Mouse (Mus musculus) MN1 (cell line): ENCODE measurements around the gene Dpf3.

ENCODE experiments used
- DNase-seq: peaks from one replicate; pipeline ENCODE4 v3.0.0-alpha.2; 2016; ENCODE audit warnings: low spot score

Dpf3 gene

DNA sequence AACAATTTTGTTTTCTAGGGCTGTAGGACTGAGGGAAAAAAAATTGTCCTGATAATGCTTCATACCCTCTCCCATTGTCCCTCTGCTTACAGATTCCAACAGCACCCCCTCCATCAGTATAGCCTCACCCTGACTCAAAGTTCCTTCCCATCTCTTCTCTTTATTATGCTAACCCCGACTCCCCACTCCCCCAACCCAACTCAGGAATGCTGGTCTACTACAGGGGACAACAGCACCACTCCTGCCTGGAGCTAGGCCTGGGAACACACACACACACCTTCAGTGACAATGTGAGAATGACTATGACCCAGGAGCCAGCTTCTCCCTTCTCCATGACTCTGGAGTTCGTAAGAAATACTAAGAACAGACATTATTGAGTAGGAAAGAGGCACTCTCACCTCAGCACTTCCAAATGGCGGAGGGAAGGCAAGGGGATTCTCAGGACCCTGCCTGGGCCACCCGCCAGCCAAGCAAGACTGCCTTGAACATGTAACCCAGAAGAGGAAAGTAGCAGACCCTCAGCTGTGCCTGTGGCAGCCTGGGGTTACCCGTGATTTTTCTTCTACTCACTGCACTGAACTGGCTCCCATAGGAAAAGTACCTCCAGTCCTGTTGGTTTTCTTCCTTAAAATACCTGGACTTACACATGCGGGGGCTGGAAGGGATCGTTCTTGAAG lies 276.2 kb downstream of the Dpf3 start:
- no peak for DNase-seq

DNA sequence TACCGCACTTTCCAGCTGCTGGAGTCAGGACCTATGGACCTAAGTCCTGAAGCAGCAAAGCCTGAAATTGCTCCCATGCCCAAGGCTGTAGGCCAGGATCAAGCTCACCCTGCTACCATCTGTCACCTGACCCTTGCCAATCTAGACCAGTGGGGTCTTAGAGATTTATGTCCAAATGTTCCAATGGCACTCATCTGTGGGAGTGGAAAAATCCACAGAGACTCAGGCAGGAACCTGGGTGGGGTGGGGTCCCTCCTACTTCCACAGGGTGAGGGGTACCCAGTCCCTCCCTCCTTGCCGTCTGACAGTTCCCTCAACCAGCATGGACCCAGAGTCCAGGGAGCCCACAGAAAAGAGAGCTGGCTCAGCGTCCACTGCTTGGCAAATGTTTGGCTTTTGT lies 276.8 kb downstream of the Dpf3 start:
- no peak for DNase-seq

DNA sequence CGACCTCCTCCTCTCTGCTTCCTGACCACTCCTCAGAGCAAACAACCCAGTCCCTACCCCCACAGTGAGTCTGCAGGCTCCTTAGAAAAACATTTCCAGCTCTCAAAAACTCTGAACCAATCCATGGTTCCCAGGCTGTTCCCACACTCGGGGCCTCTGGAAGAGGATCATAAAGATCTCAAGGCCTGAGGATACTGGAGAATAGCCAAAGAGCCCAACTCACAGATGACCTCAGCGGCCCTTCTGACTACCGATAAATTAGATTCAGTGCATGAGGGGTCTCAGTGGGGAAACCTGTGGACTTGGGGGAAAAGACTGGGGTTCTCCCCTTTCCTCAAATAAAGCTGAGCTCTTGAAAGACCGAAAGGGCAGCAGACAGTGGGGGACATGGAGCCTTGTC lies 277.2 kb downstream of the Dpf3 start:
- no peak for DNase-seq

DNA sequence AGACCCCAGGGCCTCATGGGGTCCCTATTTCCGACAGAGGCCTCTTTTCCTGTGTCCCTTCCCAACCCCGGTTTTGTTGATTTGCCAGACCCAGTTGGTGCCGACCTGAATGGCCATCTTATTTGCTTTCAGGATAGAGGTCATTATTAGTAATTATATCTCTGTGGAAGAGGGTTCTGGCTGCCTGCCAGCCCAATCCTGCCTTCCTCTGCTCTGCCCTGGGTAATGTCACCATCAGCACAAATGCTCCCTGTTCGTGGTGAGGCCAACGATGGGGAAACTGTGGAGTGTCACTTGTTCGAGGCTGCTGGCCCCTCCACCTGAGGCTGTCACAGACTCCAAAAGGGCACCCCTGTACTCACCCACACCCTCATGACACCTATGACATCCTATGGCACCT lies 278.1 kb downstream of the Dpf3 start:
- peak; percentile 60 for DNase-seq

DNA sequence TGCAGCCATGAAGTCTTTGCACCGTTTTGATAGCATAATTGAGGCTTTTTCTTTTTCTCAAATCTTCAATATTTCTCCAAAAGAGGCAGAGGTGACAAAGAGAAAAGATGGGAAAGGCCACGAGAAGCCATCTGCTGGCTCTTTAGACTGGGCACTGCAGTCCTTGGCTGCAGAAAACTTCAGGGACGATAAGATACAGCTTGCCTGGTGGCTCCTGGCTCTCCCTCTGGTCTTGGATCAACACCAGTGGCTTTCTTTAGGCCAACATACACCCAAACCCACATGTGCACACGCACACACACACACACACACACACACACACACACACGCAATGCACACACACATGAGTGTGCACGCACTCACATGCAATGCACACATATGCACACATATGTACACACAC lies 278.7 kb downstream of the Dpf3 start:
- DNase-seq: no peak

DNA sequence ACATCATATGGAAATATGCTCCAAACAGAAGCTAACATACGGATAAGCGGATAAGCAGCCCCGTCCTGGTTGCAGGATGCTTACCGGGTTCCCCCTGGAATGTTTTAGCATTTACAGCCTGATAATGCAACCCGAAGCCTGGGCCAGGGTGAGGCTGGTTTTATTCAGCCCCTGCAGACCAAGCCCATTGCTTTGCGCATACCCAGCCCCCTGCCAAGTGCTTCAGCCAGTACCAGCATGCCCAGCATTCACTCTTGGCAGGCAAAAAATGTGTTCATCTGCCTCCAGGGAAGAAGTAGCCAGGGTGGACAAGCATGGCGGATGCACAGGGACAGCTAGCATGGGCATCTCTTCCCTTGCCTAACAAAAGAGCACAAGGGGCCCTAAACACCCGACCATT lies 279.5 kb downstream of the Dpf3 start:
- DNase-seq: no peak

DNA sequence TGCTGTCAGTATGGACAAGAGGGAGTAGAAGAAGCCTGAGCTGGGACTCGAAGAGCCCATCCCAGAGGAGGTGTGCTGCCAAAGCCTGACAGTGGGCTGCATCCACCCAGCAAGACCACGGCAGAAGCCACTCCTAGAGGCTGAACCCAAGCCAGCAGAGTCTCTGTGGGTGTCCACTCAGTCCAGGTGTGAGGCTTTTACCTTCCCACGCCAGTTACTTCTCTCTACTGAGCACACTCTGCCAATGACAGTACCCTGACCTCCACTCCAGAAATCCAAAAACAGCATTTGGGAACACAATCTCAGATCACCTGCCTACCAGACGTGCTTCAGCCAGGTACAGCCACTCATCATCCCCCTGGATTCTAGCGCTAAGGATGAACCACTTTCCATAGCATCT lies 280.0 kb downstream of the Dpf3 start:
- no peak for DNase-seq

DNA sequence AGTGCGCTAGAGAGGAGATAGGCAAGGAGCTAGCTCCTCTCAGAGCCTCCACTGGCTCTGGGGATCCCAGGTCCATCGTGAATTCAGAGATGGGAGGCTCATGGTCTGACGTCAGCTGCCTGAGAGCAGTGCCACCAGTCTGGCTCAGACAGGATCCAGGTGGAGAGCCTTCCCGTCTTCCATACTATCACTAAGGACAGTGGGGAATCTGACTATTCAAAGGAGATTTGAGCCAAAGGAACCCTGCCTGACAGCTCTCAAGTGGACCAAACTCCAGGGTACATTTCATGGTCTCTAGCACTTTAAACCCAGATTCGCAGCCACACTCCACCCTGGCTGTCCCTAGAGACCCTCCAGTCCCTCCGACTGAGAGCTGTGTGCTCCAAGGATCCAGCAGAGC lies 280.6 kb downstream of the Dpf3 start:
- no peak for DNase-seq

DNA sequence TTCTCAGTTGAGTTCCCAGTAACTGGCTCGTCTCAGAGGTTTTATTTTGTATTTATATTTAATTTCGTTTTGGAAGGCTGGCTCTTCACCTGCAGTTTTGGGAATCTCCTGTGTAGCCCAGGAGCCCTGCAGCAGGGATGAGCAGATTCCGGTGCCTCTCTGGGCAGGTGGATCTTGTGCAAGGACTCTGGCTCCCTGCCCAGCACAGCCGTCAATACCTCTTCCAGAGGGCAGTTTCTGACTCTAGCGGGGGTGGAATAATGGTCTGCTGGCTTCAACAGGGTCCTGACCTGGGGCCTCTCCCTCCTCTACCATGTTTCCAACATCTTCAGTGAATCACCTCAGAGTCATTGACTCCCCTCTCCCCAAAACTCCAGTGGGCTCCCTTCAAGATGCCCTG lies 283.2 kb downstream of the Dpf3 start:
- peak; percentile 22 for DNase-seq

DNA sequence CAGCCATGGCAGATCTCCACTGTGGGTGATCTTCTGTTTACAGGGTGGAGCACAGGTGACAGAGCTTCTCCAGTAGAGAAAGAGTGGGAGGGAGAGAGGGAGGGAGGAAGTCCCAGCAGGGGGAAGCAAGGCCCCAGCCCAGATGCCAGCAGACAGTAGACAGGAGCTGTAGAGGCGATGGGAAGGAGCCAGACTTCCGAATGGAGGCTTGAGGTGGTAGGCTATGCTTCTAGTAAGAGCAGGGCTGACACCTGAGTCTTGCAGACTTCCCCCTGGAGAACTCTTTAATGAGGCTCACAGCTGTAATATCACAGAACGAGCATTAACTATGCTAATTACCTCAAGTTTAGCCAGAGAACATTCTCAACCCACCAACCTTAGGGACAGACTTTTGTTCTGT lies 285.8 kb downstream of the Dpf3 start:
- DNase-seq: no peak

DNA sequence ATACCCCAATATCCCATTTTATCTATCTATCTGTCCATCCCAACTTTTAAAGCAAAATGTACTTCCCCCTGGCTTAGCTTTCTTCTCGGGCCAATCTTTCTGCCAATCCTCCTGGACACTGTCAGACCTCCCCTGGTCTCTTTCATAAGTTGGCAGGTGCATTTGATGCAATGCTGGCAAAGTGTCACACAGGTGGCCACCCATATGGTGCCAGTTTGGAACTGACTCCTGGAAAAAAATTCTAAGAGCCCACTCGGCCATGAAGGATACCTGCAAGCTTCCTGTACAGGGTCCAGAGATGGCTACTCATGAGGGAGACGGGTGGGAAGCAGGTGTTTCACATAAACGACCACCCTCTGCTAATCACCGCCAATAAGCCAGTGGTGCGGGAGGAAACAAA lies 307.0 kb downstream of the Dpf3 start:
- DNase-seq: no peak

DNA sequence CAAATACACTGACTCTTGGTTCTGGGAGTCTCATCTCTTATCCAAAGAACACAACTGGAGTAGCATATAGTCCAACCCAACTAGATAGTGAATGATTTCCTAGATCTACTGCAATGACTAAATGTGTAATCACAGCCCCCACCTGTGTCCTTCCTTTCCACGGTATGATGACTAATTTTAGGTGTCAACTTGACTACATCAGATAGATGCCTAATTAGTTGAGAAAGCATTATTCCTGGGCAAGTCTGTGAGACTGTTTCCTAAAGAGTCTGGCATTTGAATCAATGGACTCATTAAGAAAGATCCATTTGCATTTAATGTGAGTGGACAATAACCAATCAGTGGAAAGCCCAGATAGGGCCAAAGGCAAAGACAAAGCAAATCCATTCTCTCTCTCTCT lies 307.7 kb downstream of the Dpf3 start:
- no peak for DNase-seq

DNA sequence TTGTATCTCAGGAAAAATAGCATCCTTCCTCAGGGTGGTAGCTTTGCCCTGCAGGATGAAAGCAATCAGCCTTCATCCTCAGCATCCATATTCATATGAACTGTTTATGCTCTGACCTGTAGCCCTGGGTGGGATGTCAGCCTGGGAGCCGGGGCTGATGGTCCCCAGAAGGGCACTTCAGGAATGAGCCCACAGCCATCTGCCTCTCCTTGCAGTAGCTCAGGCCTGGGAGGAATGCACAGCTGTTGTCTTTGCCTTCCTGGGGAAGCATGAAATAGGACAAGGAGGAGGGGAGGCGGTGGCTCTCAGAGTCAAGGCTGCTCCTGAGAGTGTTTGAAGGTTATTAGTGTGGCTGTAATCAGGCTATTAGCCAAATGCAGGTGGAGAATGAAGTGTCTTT lies 308.7 kb downstream of the Dpf3 start:
- DNase-seq: no peak

DNA sequence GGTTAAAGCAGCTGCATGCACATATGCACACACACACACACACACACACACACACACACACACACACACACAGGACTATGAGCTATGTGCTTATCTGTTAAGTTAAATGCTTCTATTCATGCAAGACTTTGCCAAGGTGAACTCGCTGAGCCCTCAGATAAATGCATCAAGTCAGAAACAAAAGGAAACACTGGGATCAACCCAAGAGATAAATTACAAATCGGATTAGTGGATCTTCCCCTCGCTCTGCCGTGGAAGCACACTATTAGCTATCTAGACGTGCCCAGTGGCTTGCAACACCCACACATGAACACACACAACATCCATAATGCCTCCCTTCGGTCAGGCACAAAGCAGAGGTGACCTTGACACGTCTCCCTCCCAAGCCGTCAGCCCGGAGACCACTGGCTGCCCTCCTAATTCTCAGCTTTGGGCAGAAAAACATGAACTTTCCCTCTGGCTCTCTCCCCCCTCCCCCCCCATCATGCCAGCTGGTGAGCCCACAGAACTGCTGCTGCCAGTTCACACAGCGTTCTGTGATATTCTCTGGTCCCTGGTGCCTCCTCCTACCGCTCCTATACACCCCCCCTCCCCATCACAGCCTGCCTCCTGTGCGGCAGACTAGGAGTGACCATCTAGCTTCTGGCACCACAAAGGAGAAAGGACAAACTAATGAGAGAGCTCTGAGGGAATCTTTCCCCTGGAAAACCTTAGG lies 317.9 kb downstream of the Dpf3 start:
- peak; percentile 58 for DNase-seq

DNA sequence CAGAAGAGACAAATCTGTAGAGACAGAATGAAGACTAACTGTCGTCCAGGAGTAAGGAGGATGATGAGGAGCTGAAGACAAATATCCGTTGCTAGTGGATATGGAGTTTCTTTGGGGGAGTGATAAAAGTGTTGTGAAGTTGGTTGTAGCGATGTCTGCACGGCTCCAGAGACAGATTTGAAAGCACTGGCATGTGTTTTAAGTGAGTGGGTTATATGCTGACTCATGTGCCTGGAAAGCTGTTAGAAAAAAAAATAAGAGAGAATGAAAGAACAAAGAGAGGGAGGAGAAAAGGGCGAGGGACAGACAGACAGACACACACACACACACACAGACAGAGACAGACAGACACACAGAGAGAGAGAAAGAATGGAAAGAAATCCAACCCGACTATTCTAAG lies 319.2 kb downstream of the Dpf3 start:
- DNase-seq: peak; percentile 32

DNA sequence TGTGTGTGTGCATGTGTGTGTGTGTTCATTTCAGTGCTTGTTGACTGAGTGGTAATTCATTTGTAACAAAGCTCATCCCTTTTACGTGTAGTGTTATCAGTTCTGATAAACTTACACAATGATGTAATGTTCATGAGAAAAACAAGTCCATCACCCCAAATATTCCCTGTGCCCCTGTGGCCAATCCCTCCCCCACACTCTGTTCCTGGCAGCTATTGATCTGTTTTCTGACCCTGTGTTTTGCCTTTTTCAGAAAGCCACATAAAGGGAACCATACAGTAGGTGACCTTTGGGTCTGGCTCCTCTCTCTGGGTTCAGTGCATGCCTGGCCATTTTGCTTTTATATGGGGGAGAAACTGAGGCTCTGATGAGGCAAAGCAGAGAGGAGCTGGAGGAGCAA lies 322.5 kb downstream of the Dpf3 start:
- DNase-seq: no peak
